Comparison of ENCODE assay signal across 23 mouse cellular contexts in the genomic region with DNA sequence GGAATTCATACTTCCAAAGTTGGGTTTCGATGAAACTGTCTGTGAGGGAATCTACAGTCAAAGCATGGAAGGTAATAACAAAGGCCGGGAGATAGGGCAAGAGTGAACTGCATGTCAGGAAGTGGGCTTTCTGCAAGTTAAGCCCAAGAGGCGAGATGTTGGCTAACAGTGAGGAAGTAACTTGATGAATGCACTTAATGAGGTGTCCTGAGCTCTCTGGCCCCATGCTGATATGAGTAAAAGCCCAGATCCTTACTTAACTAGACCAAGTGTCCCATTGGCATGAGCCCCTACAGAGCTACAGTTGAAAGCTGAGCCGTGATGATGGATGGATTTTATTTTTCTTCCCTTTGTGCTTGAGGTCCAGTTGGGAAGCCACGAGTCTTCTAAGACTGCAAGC.
DNase-seq lines count a peak whose midpoint lies in the region; ATAC-seq lines count a peak whose summit lies in the region.
"Had no signal": no experiment of that assay in that cellular context is flagged by ENCODE, and none has a peak within 500 bp of the region (broad histone marks: within the 10 kb centered on the region; RNA-seq: fewer than 3 reads in every experiment).

No protein-coding gene starts in this region.

- H3K4me1 ChIP-seq in hindbrain, embryonic 16.5 days (ENCODE audit: control insufficient read depth, insufficient read depth, low read depth, low read length): no peaks in the 10 kb centered on the region
- H3K4me1 ChIP-seq: embryonic facial prominence, embryonic 10.5 days; forebrain, embryonic 13.5 days; heart, embryonic 10.5 days; hindbrain, embryonic 10.5 days had no signal

- 69% methylated on average over 5 of the region's 5 CpGs for WGBS in hindbrain, embryonic 16.5 days

- 0 out of 2 replicates have a peak, but pooled peaks have one; percentile 11 for ATAC-seq in common myeloid progenitor, adult 5-6 weeks (replicated peaks; ENCODE audit: low read depth, poor library complexity, severe bottlenecking)
- ATAC-seq in megakaryocyte progenitor cell, adult 5-6 weeks (replicated peaks; ENCODE audit: poor library complexity): peak; percentile 67
- ATAC-seq in hindbrain, embryonic 16.5 days: no peak
- ATAC-seq: CD4-positive, CD25-positive, alpha-beta regulatory T cell, adult 4 months; forebrain, embryonic 13.5 days had no signal

- no peak overlapping the region for H3K4me3 ChIP-seq in hindbrain, embryonic 16.5 days (ENCODE audit: low read length)
- H3K4me3 ChIP-seq: embryonic facial prominence, embryonic 10.5 days; forebrain, embryonic 13.5 days; gastrocnemius, adult 2 months; heart, embryonic 10.5 days; hindbrain, embryonic 10.5 days had no signal

- H3K27me3 ChIP-seq in hindbrain, embryonic 16.5 days (replicated peaks; ENCODE audit: control insufficient read depth, insufficient read depth, low read length): no peaks in the 10 kb centered on the region
- H3K27me3 ChIP-seq: forebrain, embryonic 13.5 days had no signal

- H3K9ac ChIP-seq in hindbrain, embryonic 16.5 days (ENCODE audit: low read depth, low read length): no peak overlapping the region
- H3K9ac ChIP-seq: forebrain, embryonic 13.5 days; hindbrain, embryonic 14.5 days had no signal

- no peaks in the 10 kb centered on the region for H3K36me3 ChIP-seq in hindbrain, embryonic 16.5 days (ENCODE audit: control insufficient read depth, insufficient read depth, low read length)
- H3K36me3 ChIP-seq: embryonic facial prominence, embryonic 10.5 days; G1E; hindbrain, embryonic 10.5 days had no signal

- H3K27ac ChIP-seq in hindbrain, embryonic 16.5 days (ENCODE audit: low read depth, low read length): no peak overlapping the region
- H3K27ac ChIP-seq: embryonic facial prominence, embryonic 10.5 days; forebrain, embryonic 13.5 days; gastrocnemius, adult 2 months; heart, embryonic 10.5 days; hindbrain, embryonic 10.5 days; hindbrain, embryonic 14.5 days had no signal

- no peaks in the 10 kb centered on the region for H3K9me3 ChIP-seq in hindbrain, embryonic 16.5 days (ENCODE audit: control insufficient read depth, low read length)
- H3K9me3 ChIP-seq: embryonic facial prominence, embryonic 10.5 days; forebrain, embryonic 13.5 days; heart, embryonic 10.5 days; hindbrain, embryonic 10.5 days had no signal

- peak; percentile 4 for DNase-seq in 416B (ENCODE audit: low read depth)
- peak; percentile 25 for DNase-seq in lung, postnatal 10 days
- DNase-seq in urinary bladder, postnatal 36 days (ENCODE audit: low spot score in 2 of 2): no peak
- no peak for DNase-seq in cerebellum, postnatal 14 days
- DNase-seq: adrenal gland, postnatal 14 days; B cell, adult 2 months; cerebellum, adult 11-12 months; cerebellum, adult 9-10 months; cerebellum, postnatal 36 days; gastrocnemius, adult 2 months; gastrocnemius, postnatal 25 days; heart, adult 18-20 months; heart, postnatal 10 days had no signal

- no peak overlapping the region for H3K4me2 ChIP-seq in hindbrain, embryonic 16.5 days (ENCODE audit: low read length)
- H3K4me2 ChIP-seq: forebrain, embryonic 13.5 days; hindbrain, embryonic 14.5 days had no signal

Comparison
In these comparisons a context has a peak if more than half of its experiments do, and no peak if none do; other contexts are left out.
1. DNase-seq: peak in 416B (single experiment) and lung, postnatal 10 days (single experiment); none in urinary bladder, postnatal 36 days (0 of 2) and cerebellum, postnatal 14 days (0 of 2).